Mouse (Mus musculus): ENCODE data around the gene Ip6k3.

DNA sequence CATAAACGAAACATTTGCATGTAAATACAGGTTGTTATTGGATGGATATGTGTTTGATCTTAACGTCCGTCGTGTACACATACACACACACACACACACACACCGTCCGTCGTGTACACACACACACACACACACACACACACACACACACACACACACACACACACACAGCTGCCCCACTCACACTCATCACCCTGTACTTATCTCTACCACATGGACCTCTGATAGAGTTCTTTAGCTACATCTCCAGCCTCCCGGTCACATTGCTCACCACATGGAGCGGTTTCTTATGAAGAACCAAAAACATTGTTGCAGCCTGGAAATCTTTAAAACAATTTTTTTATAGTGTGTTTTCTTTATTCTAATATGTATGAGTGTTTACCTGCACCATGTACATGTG is 33.4 kb downstream of the Ip6k3 start:
- TF ChIP-seq POLR2AphosphoS2 (IDR thresholded peaks at IDR 0.05; ENCODE audit: insufficient read length, low read depth) (no peak), POLR2A (IDR thresholded peaks at IDR 0.05; ENCODE audit: insufficient read length, low read depth) (no peak), E2F4 (IDR thresholded peaks at IDR 0.05; ENCODE audit: insufficient read depth) (no peak), MYOG (IDR thresholded peaks at IDR 0.05; ENCODE audit: control insufficient read depth in 1 of 3, insufficient read depth in 1 of 3, insufficient read length in 2 of 3, low read depth in 2 of 3) (no peak), MAX (IDR thresholded peaks at IDR 0.05; ENCODE audit: low read depth) (no peak), USF1 (IDR thresholded peaks at IDR 0.05; ENCODE audit: low read depth) (no peak)

Data from myocyte (in vitro differentiated cells).